Comparison of ENCODE assay signal across 25 mouse cellular contexts in genomic region chr12:29540741-29541140, GRCm38 (mm10). TPM values are rescaled to one million over a fixed set of nuclear protein-coding genes. Genes with fewer than 3 reads are reported as not detected.
A peak's percentile ranks its signal among the peaks of the same experiment; 100 is the strongest.
DNase-seq lines count a peak whose midpoint lies in the region; ATAC-seq and TF ChIP-seq lines count a peak whose summit lies in the region.
"Had no signal": no experiment of that assay in that cellular context is flagged by ENCODE, and none has a peak within 500 bp of the region (broad histone marks: within the 10 kb centered on the region; RNA-seq: fewer than 3 reads in every experiment).

No protein-coding gene starts in this region.

- H3K27me3 ChIP-seq in embryonic facial prominence, embryonic 14.5 days (replicated peaks; ENCODE audit: control insufficient read depth, insufficient read depth, low read length), result peaks cover 21% of the 10 kb centered on the region
- H3K27me3 ChIP-seq in embryonic facial prominence, embryonic 10.5 days (replicated peaks; ENCODE audit: low read depth, poor library complexity, severe bottlenecking), result peaks cover 29% of the 10 kb centered on the region
- no peaks in the 10 kb centered on the region for H3K27me3 ChIP-seq in hindbrain, embryonic 15.5 days
- H3K27me3 ChIP-seq in hindbrain, embryonic 12.5 days, result 0 out of 2 replicates have a peak, but pooled peaks cover 4% of the 10 kb centered on the region
- no peaks in the 10 kb centered on the region for H3K27me3 ChIP-seq in midbrain, embryonic 15.5 days (replicated peaks)
- H3K27me3 ChIP-seq in midbrain, postnatal 0 days (ENCODE audit: insufficient read depth, low read length), result no peaks in the 10 kb centered on the region

- no peak overlapping the region for H3K4me3 ChIP-seq in embryonic facial prominence, embryonic 14.5 days (ENCODE audit: low read depth, low read length)
- no peak overlapping the region for H3K4me3 ChIP-seq in embryonic facial prominence, embryonic 10.5 days
- H3K4me3 ChIP-seq in hindbrain, embryonic 15.5 days, result no peak overlapping the region
- H3K4me3 ChIP-seq in hindbrain, embryonic 12.5 days, result no peak overlapping the region
- no peak overlapping the region for H3K4me3 ChIP-seq in midbrain, embryonic 15.5 days
- H3K4me3 ChIP-seq in midbrain, postnatal 0 days (ENCODE audit: low read depth, low read length), result no peak overlapping the region
- H3K4me3 ChIP-seq: embryonic facial prominence, embryonic 15.5 days; heart, embryonic 12.5 days; heart, embryonic 15.5 days had no signal

- no peak for TF ChIP-seq CTCF in midbrain, postnatal 0 days (IDR thresholded peaks at IDR 0.05)

- H3K27ac ChIP-seq in embryonic facial prominence, embryonic 14.5 days (replicated peaks; ENCODE audit: low read depth, low read length), result no peak overlapping the region
- H3K27ac ChIP-seq in embryonic facial prominence, embryonic 10.5 days (replicated peaks), result no peak overlapping the region
- no peak overlapping the region for H3K27ac ChIP-seq in hindbrain, embryonic 15.5 days (replicated peaks)
- H3K27ac ChIP-seq in hindbrain, embryonic 12.5 days, result no peak overlapping the region
- no peak overlapping the region for H3K27ac ChIP-seq in midbrain, embryonic 15.5 days
- no peak overlapping the region for H3K27ac ChIP-seq in midbrain, postnatal 0 days (ENCODE audit: low read depth, low read length)
- H3K27ac ChIP-seq: embryonic facial prominence, embryonic 15.5 days; heart, embryonic 15.5 days had no signal

- ATAC-seq in embryonic facial prominence, embryonic 14.5 days (ENCODE audit: low read depth), result peak; percentile 61; the same call in 1 of the 2 replicates
- ATAC-seq in hindbrain, embryonic 15.5 days (ENCODE audit: low FRiP score, low read depth), result no peak
- no peak for ATAC-seq in hindbrain, embryonic 12.5 days (ENCODE audit: low FRiP score)
- no peak for ATAC-seq in midbrain, embryonic 15.5 days (replicated peaks)
- ATAC-seq in midbrain, postnatal 0 days (ENCODE audit: low FRiP score), result no peak
- ATAC-seq: activated CD4-positive, CD25-positive, alpha-beta regulatory T cell, adult 4 months; forebrain, embryonic 16.5 days; hindbrain, postnatal 0 days; inflammation-experienced regulatory T-cells, adult 6 months; intestine, embryonic 16.5 days had no signal

- no peak overlapping the region for H3K4me2 ChIP-seq in embryonic facial prominence, embryonic 14.5 days (ENCODE audit: low read depth, low read length)
- H3K4me2 ChIP-seq in hindbrain, embryonic 15.5 days, result peak overlapping the region; percentile 74; the same call in 1 of the 2 replicates
- no peak overlapping the region for H3K4me2 ChIP-seq in hindbrain, embryonic 12.5 days (replicated peaks)
- H3K4me2 ChIP-seq in midbrain, embryonic 15.5 days, result peak overlapping the region; percentile 4; the same call in 1 of the 2 replicates
- H3K4me2 ChIP-seq in midbrain, postnatal 0 days (ENCODE audit: low read depth, low read length, poor library complexity, severe bottlenecking), result no peak overlapping the region
- H3K4me2 ChIP-seq: embryonic facial prominence, embryonic 15.5 days; heart, embryonic 12.5 days; heart, embryonic 15.5 days had no signal

- DNase-seq in embryonic facial prominence, embryonic 14.5 days (ENCODE audit: low spot score), result peak; percentile 14
- no peak for DNase-seq in embryonic facial prominence, embryonic 10.5 days (ENCODE audit: low spot score)
- no peak for DNase-seq in midbrain, postnatal 0 days (ENCODE audit: low spot score)
- DNase-seq: adrenal gland, adult 8-10 months; adrenal gland, postnatal 25 days; cerebellum, adult 11-12 months; cerebellum, adult 8-10 months; embryo, embryonic 11 days; gastrocnemius, postnatal 10 days; gastrocnemius, postnatal 36 days; heart, postnatal 10 days; heart, postnatal 36 days had no signal

- H3K36me3 ChIP-seq in embryonic facial prominence, embryonic 14.5 days (ENCODE audit: control insufficient read depth, insufficient read depth, low read length), result no peaks in the 10 kb centered on the region
- H3K36me3 ChIP-seq in embryonic facial prominence, embryonic 10.5 days (replicated peaks), result no peaks in the 10 kb centered on the region
- H3K36me3 ChIP-seq in hindbrain, embryonic 15.5 days, result no peaks in the 10 kb centered on the region
- H3K36me3 ChIP-seq in hindbrain, embryonic 12.5 days, result no peaks in the 10 kb centered on the region
- H3K36me3 ChIP-seq in midbrain, embryonic 15.5 days (replicated peaks), result no peaks in the 10 kb centered on the region
- H3K36me3 ChIP-seq in midbrain, postnatal 0 days (ENCODE audit: insufficient read depth, low read length), result 0 out of 2 replicates have a peak, but pooled peaks cover 3% of the 10 kb centered on the region
- H3K36me3 ChIP-seq: embryonic facial prominence, embryonic 15.5 days; heart, embryonic 12.5 days; heart, embryonic 15.5 days had no signal

- no peaks in the 10 kb centered on the region for H3K9me3 ChIP-seq in embryonic facial prominence, embryonic 14.5 days (ENCODE audit: control insufficient read depth, low read length)
- H3K9me3 ChIP-seq in embryonic facial prominence, embryonic 10.5 days, result no peaks in the 10 kb centered on the region
- no peaks in the 10 kb centered on the region for H3K9me3 ChIP-seq in hindbrain, embryonic 15.5 days
- H3K9me3 ChIP-seq in hindbrain, embryonic 12.5 days (replicated peaks), result no peaks in the 10 kb centered on the region
- no peaks in the 10 kb centered on the region for H3K9me3 ChIP-seq in midbrain, embryonic 15.5 days
- H3K9me3 ChIP-seq in midbrain, postnatal 0 days (ENCODE audit: low read length), result no peaks in the 10 kb centered on the region
- H3K9me3 ChIP-seq: embryonic facial prominence, embryonic 15.5 days; heart, embryonic 12.5 days; heart, embryonic 15.5 days had no signal

- H3K4me1 ChIP-seq in embryonic facial prominence, embryonic 14.5 days (ENCODE audit: control insufficient read depth, insufficient read depth, low read length), result no peaks in the 10 kb centered on the region
- H3K4me1 ChIP-seq in embryonic facial prominence, embryonic 10.5 days, result no peaks in the 10 kb centered on the region
- H3K4me1 ChIP-seq in hindbrain, embryonic 15.5 days (replicated peaks), result peaks cover 59% of the 10 kb centered on the region
- peaks cover 29% of the 10 kb centered on the region for H3K4me1 ChIP-seq in hindbrain, embryonic 12.5 days
- H3K4me1 ChIP-seq in midbrain, embryonic 15.5 days, result peaks cover 67% of the 10 kb centered on the region
- peaks cover 14% of the 10 kb centered on the region; the same call in 1 of the 2 replicates for H3K4me1 ChIP-seq in midbrain, postnatal 0 days (ENCODE audit: insufficient read depth, low read length)
- H3K4me1 ChIP-seq: embryonic facial prominence, embryonic 15.5 days; heart, embryonic 12.5 days; heart, embryonic 15.5 days had no signal

- no peak overlapping the region for H3K9ac ChIP-seq in embryonic facial prominence, embryonic 14.5 days (ENCODE audit: low read depth, low read length)
- H3K9ac ChIP-seq in hindbrain, embryonic 15.5 days, result no peak overlapping the region
- H3K9ac ChIP-seq in hindbrain, embryonic 12.5 days, result no peak overlapping the region
- no peak overlapping the region for H3K9ac ChIP-seq in midbrain, embryonic 15.5 days
- H3K9ac ChIP-seq in midbrain, postnatal 0 days (replicated peaks; ENCODE audit: low read length, poor library complexity, severe bottlenecking), result no peak overlapping the region
- H3K9ac ChIP-seq: embryonic facial prominence, embryonic 15.5 days; heart, embryonic 12.5 days; heart, embryonic 15.5 days had no signal

- 67% methylated on average over 5 of the region's 5 CpGs for WGBS in embryonic facial prominence, embryonic 14.5 days
- 84% methylated on average over 5 of the region's 5 CpGs for WGBS in embryonic facial prominence, embryonic 10.5 days
- whole genome bisulfite sequencing in hindbrain, embryonic 15.5 days, result 71% methylated on average over 5 of the region's 5 CpGs
- 76% methylated on average over 5 of the region's 5 CpGs for WGBS in hindbrain, embryonic 12.5 days
- 74% methylated on average over 5 of the region's 5 CpGs for WGBS in midbrain, embryonic 15.5 days
- 72% methylated on average over 5 of the region's 5 CpGs for WGBS in midbrain, postnatal 0 days

RNA-seq across cellular contexts. Expression of gene Myt1l, which starts 12.6 kb away (rescaled TPM):
- polyA plus RNA-seq in embryonic facial prominence, embryonic 14.5 days (2014; fragmentation: Nextera tagmentation; extraction: Ambion mirVana), result 9.7 and 11.9 TPM in 2 replicates
- polyA plus RNA-seq in embryonic facial prominence, embryonic 10.5 days (2016; fragmentation: Nextera tagmentation; extraction: Ambion mirVana), result 1.7 and 3.6 TPM in 2 replicates
- 233 and 237 TPM in 2 replicates for polyA plus RNA-seq in hindbrain, embryonic 15.5 days (2015; fragmentation: Nextera tagmentation; extraction: Ambion mirVana)
- 58.2 and 64.3 TPM in 2 replicates for polyA plus RNA-seq in hindbrain, embryonic 12.5 days (2016; fragmentation: Nextera tagmentation; extraction: Ambion mirVana)
- 322 and 331 TPM in 2 replicates for polyA plus RNA-seq in midbrain, embryonic 15.5 days (2015; fragmentation: Nextera tagmentation; extraction: Ambion mirVana)
- total RNA-seq in midbrain, postnatal 0 days (2014; rRNA removed), result 104 and 130 TPM in 2 replicates
- polyA plus RNA-seq in midbrain, postnatal 0 days (2015; fragmentation: Nextera tagmentation; extraction: Ambion mirVana), result 208 and 223 TPM in 2 replicates
- total RNA-seq: gastrocnemius, adult 18-20 months; gastrocnemius, postnatal 36 days; granulocyte monocyte progenitor cell, adult 5-6 weeks had no signal
- polyA plus RNA-seq: activated CD4-positive, CD25-positive, alpha-beta regulatory T cell, adult 4 months had no signal

Comparison
In these comparisons a context has a peak if more than half of its experiments do, and no peak if none do; other contexts are left out.
1. H3K4me2 ChIP-seq: peak in hindbrain, embryonic 15.5 days (single experiment) and midbrain, embryonic 15.5 days (single experiment); none in embryonic facial prominence, embryonic 14.5 days (single experiment), hindbrain, embryonic 12.5 days (single experiment) and midbrain, postnatal 0 days (single experiment).